Mouse (Mus musculus) kidney, embryonic 15.5 days (tissue): Measurements from ENCODE around the gene Ndrg3. TPM values are rescaled to one million over a fixed set of nuclear protein-coding genes. Genes with fewer than 3 reads are reported as not detected.
"Not testable (repeated sequence)": the region's sequence is repeated elsewhere in the genome, so short reads cannot be mapped to it uniquely, and the experiment has no call there.

Experiments used
- ATAC-seq: fragments of 200-750 bp; cut with Nextera tagmentation; replicated peaks from 2 replicates; pipeline ENCODE4 v1.8.0; 2017; ENCODE audit warnings: moderate TSS enrichment; ENCODE audit not compliant: low FRiP score
- H3K27ac ChIP-seq: fragments of 300-500 bp; sonication (generic); 2 replicates; pipeline ENCODE4 v1.5.1; 2015; ENCODE audit warnings: mild to moderate bottlenecking, inconsistent platforms
- H3K27me3 ChIP-seq: fragments of 300-500 bp; sonication (generic); 2 replicates; pipeline ENCODE4 v1.6.1; 2015; ENCODE audit warnings: inconsistent platforms
- H3K36me3 ChIP-seq: fragments of 300-500 bp; sonication (generic); 2 replicates; pipeline ENCODE4 v1.6.1; 2015; ENCODE audit warnings: inconsistent platforms
- H3K4me1 ChIP-seq: fragments of 300-500 bp; sonication (generic); 2 replicates; pipeline ENCODE4 v1.6.1; 2015; ENCODE audit warnings: inconsistent platforms
- H3K4me2 ChIP-seq: fragments of 300-500 bp; sonication (generic); 2 replicates; pipeline ENCODE4 v1.6.1; 2015; ENCODE audit warnings: moderate library complexity, mild to moderate bottlenecking, inconsistent platforms
- H3K4me3 ChIP-seq: fragments of 300-500 bp; sonication (generic); replicated peaks from 2 replicates; pipeline ENCODE4 v1.5.1; 2015; ENCODE audit warnings: mild to moderate bottlenecking, inconsistent platforms
- H3K9ac ChIP-seq: fragments of 300-500 bp; sonication (generic); 2 replicates; pipeline ENCODE4 v1.6.1; 2015; ENCODE audit warnings: mild to moderate bottlenecking, inconsistent platforms
- H3K9me3 ChIP-seq: fragments of 300-500 bp; sonication (generic); replicated peaks from 2 replicates; pipeline ENCODE4 v1.6.1; 2016; ENCODE audit warnings: inconsistent platforms
- WGBS: fragments of 180-500 bp; shearing (Covaris S2); methylation state at CpG from one replicate; pipeline ENCODE4 v1.1.7; 2015; ENCODE audit warnings: mixed read lengths; 5-methylcytosine and 5-hydroxymethylcytosine counted together
- polyA plus RNA-seq: library from polyadenylated mRNA; unstranded; fragments of >200 nt; fragmentation: Nextera tagmentation; extraction: Ambion mirVana; gene quantifications from 2 replicates; pipeline ENCODE4 v1.2.1, GENCODE M21; 2015

Gene Ndrg3
- polyA plus RNA-seq, 1 experiment from 2014 or later: 49.8 TPM

DNA sequence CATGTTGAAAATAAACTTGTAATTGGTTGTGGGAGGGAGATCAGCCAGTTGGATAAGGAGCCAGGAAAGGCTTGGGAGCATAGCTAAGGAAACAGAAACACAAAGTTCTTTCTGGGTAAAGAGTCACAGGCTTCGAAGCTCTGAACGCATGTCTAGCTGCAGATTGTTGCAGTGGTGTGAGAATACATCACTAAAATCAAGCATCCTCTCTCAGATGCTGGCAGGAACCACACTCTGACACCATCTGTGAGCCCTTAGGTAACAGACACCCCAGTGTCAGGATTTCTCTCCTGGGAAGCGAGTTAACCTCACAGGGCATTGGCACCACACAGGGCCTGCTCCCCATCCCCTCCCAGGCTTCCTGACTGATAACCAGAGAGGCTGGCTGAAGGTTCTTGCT is 76.3 kb downstream of the Ndrg3 start:
- WGBS: 72% methylated on average over 3 of the region's 3 CpGs
- H3K36me3 ChIP-seq: no peaks in the 10 kb centered on the region

DNA sequence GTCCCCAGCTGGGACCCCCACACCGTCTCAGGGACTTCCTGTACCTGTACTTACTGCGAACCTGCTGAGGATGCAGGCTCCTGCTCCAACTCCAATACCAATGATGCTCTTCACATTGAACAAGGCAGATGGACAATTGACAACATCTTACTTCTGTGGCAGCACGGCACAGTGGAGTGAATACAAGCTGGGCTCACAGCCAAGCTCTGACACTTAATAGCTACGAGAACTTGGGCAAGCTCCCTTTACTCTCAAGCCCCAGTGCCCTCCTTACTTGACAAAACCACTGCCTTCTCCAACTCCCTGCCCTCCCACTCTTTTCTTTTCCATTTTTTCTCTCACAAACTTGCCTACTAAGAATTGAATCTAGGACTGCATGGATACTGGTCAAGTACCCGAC is 78.7 kb downstream of the Ndrg3 start:
- Histone ChIP-seq H3K4me2 (no peak overlapping the region), H3K27ac (no peak overlapping the region), H3K36me3 (no peaks in the 10 kb centered on the region), H3K9me3 (no peaks in the 10 kb centered on the region), H3K27me3 (0 out of 2 replicates have a peak, but pooled peaks cover 2% of the 10 kb centered on the region), H3K4me1 (no peaks in the 10 kb centered on the region), H3K9ac (no peak overlapping the region), H3K4me3 (no peak overlapping the region)
- ATAC-seq: no peak
- WGBS: 55% methylated on average over 5 of the region's 5 CpGs

More for the DNA sequence above, 76.3 kb downstream of the Ndrg3 start:
- ATAC-seq: no peak
- Histone ChIP-seq H3K9me3 (no peaks in the 10 kb centered on the region), H3K27ac (no peak overlapping the region), H3K4me2 (no peak overlapping the region), H3K4me1 (no peaks in the 10 kb centered on the region), H3K9ac (no peak overlapping the region), H3K27me3 (0 out of 2 replicates have a peak, but pooled peaks cover 2% of the 10 kb centered on the region), H3K4me3 (no peak overlapping the region)

DNA sequence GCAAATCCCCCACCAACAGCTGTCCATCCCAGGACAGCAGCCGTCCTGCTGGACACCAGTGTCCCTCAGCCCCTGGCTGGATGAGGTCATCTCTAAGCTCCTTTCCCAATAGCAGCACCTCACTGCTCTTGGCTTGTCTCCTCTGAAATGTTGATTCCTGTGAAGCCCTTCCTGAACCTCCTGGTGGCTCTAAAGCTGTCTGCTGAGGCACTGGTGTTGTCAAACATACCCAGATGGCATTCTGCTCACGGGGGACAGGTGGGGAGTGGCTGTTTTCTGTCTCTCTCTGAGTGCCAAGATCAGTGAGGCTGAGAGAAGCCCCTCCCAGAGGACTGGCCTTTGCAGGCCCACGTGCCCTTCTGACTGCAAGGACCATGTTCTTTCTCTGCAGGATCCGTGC is 85.9 kb downstream of the Ndrg3 start:
- not testable (repeated sequence) for H3K9me3 ChIP-seq, H3K4me2 ChIP-seq, H3K4me1 ChIP-seq, H3K36me3 ChIP-seq, ATAC-seq, H3K9ac ChIP-seq, H3K27me3 ChIP-seq, H3K27ac ChIP-seq, H3K4me3 ChIP-seq
- 27% methylated on average over 4 of the region's 4 CpGs for WGBS

DNA sequence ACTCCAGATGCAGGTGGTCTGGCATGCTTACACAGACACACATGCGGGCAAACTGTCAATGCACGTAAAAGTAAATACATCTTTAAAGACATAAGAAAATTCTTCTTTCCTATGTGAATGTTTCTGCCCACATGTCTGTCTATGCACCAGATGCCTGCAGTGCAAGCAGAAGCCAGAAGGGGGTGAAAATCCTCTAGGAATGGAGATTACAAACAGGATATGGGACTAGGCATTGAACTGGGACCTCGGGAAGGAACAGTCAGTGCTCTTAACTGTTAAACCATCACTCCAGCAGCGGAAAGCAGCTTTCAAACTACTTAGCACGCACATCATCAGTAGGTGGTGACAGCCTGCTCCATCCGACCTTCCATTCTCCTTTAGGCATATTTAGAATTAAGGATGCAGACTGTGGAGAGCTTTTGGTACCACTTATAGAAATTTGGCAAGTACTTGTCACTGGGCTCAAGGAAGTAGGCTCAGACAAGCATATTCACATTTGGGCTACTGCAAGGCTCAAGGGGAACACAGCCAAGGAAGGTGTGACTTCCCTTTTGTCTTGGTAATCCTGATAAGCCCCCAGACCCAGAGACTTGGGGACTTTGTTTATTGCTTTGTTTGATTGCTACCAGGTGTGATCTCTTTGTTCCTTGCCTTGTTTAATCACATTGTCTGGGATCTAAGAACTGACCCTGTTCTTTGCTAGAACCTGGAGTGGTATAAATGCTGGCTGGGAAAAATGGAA is 86.7 kb downstream of the Ndrg3 start:
- 20% methylated on average over 6 of the region's 6 CpGs for WGBS
- no peak for ATAC-seq

DNA sequence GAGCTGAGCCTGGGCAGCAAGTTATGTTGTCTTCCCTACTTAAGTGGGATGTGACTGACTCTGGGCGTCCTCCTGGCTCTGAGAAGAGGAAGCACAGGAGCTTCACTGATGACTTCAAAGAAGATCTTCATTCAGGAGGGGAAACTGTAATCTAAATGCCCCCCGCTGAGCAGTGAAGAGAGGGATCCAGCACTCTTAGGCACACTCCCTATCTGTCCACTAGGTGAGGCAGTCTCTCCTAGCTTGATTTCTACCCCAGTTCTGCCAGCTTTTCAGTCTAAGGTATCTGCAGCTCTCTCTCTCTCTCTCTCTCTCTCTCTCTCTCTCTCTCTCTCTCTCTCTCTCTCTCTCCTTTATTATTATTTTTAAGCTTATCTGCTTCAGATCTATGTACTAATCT is 88.5 kb downstream of the Ndrg3 start:
- Histone ChIP-seq H3K27ac (no peak overlapping the region), H3K4me1 (peaks cover 3% of the 10 kb centered on the region; the same call in 1 of the 2 replicates), H3K4me2 (no peak overlapping the region), H3K9me3 (no peaks in the 10 kb centered on the region), H3K9ac (no peak overlapping the region), H3K36me3 (no peaks in the 10 kb centered on the region), H3K4me3 (no peak overlapping the region), H3K27me3 (peaks cover 3% of the 10 kb centered on the region; the same call in 1 of the 2 replicates)
- 49% methylated on average over 2 of the region's 2 CpGs for WGBS
- ATAC-seq: no peak

More for the DNA sequence above, 86.7 kb downstream of the Ndrg3 start:
- no peak overlapping the region for H3K9ac ChIP-seq
- H3K27me3 ChIP-seq: peaks cover 3% of the 10 kb centered on the region; the same call in 1 of the 2 replicates
- peaks cover 3% of the 10 kb centered on the region; the same call in 1 of the 2 replicates for H3K4me1 ChIP-seq
- no peaks in the 10 kb centered on the region for H3K36me3 ChIP-seq
- H3K4me2 ChIP-seq: no peak overlapping the region
- H3K27ac ChIP-seq: no peak overlapping the region
- no peak overlapping the region for H3K4me3 ChIP-seq
- no peaks in the 10 kb centered on the region for H3K9me3 ChIP-seq

DNA sequence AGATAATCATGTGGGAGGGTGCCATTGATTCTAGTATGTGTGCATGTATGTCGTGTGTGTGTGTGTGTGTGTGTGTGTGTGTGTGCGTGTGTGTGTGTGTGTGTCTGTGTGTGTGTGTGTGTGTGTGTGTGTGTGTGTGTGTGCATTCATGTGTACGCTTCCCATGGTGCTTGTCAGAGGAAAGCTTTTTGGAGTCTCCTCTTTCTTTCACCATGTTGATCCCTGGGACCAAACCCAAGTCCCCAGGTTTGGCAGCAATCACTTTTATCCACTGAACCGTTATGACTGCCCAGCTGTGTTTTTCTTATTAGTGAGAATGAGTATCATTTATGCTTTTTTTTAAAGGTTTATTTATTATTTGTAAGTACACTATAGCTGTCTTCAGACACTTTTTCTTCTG is 89.4 kb downstream of the Ndrg3 start:
- 78% methylated on average over 4 of the region's 4 CpGs for WGBS
- not testable (repeated sequence) for ATAC-seq, H3K36me3 ChIP-seq

DNA sequence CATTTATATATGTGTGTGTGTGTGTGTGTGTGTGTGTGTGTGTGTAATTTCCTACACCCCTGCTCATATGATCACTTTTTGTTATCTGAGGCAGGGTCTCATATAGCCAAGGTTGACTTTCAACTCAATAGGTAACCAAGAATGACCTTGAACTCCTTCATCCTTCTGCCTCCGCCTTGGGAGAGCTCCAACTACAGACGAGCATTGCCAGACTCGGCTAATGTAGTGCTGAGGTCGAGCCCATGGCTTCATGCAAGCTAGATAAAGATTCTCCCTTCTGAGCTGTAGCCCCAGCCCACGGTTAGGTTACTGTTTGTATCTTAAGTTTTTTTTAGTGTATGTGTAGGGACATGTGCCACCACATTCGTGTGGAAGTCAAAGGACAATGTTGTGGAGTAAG is 90.0 kb downstream of the Ndrg3 start:
- WGBS: 76% methylated on average over 6 of the region's 6 CpGs
- Histone ChIP-seq H3K36me3 (no peaks in the 10 kb centered on the region), H3K9ac (no peak overlapping the region), H3K9me3 (no peaks in the 10 kb centered on the region), H3K27ac (no peak overlapping the region), H3K27me3 (peaks cover 3% of the 10 kb centered on the region; the same call in 1 of the 2 replicates), H3K4me1 (no peaks in the 10 kb centered on the region), H3K4me2 (no peak overlapping the region), H3K4me3 (no peak overlapping the region)
- no peak for ATAC-seq

More for the DNA sequence above, 89.4 kb downstream of the Ndrg3 start:
- not testable (repeated sequence) for H3K4me3 ChIP-seq, H3K4me2 ChIP-seq, H3K9me3 ChIP-seq, H3K4me1 ChIP-seq, H3K27ac ChIP-seq, H3K9ac ChIP-seq, H3K27me3 ChIP-seq

DNA sequence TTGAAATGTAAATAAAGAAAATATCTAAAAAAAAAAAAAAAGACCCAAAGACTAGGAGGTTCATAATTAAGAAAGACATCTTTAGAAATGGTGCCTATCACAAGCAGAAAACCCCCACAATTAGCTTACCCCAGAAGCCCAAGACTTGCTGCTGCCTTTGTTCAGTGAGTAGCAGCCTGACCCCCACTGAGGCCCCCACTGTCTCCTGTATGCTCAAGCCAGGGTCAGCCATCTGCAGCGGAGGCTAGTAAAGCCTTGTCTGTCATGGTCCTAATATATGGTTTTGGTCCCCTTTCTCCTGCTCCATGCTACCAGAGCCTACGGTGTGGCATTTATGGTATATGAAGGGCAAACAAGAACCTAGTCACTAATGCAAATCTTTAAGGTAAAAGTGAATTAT is 90.5 kb downstream of the Ndrg3 start:
- H3K4me1 ChIP-seq: no peaks in the 10 kb centered on the region
- H3K27ac ChIP-seq: no peak overlapping the region
- H3K27me3 ChIP-seq: peaks cover 3% of the 10 kb centered on the region; the same call in 1 of the 2 replicates
- ATAC-seq: no peak
- H3K9ac ChIP-seq: no peak overlapping the region
- no peak overlapping the region for H3K4me3 ChIP-seq
- 69% methylated on average over 2 of the region's 2 CpGs for WGBS
- no peaks in the 10 kb centered on the region for H3K36me3 ChIP-seq
- no peak overlapping the region for H3K4me2 ChIP-seq
- H3K9me3 ChIP-seq: no peaks in the 10 kb centered on the region

DNA sequence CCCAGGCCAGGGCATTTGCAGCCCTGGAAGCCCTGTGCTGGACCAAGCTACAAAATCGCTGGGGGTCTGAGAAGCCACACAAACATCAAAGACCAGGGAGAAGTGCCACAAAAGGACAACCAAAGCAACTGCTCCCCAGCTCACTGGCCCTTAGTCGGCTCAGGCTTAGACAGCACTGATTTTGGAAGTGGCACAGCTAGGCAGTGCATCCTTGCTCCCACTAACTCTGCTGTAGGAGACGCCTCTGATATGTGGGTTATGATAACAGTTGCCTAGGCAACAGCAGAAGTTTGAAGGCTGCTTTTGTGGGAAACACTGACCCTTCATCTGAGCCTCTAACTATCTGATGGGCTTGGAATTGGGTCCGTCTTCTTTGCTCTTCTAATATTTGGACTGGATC is 92.7 kb downstream of the Ndrg3 start:
- no peaks in the 10 kb centered on the region for H3K36me3 ChIP-seq
- peaks cover 2% of the 10 kb centered on the region; the same call in 1 of the 2 replicates for H3K27me3 ChIP-seq
- no peak for ATAC-seq
- 50% methylated on average over 4 of the region's 4 CpGs for WGBS
- H3K4me1 ChIP-seq: no peaks in the 10 kb centered on the region
- no peaks in the 10 kb centered on the region for H3K9me3 ChIP-seq
- H3K4me3 ChIP-seq: no peak overlapping the region
- H3K9ac ChIP-seq: no peak overlapping the region
- H3K4me2 ChIP-seq: no peak overlapping the region
- no peak overlapping the region for H3K27ac ChIP-seq

DNA sequence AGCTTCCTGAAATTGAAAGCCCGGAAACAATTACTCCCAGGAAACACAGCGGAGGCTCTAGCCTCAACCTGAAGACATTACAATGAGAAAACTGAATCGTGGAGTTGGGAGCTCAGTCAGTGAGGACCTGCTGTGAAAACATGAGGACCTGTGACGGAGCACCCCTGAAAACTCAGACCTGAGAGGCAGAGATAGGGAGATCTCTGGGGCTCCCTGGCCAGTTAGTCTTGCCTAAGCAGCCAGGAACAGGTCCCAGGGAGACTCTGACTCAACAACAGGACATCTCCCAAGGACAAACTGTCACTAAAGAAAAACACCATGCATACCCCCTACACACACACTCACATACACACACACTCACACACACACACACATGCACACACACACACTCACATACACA is 93.5 kb downstream of the Ndrg3 start:
- 54% methylated on average over 4 of the region's 4 CpGs for WGBS
- H3K27ac ChIP-seq: no peak overlapping the region
- H3K4me2 ChIP-seq: no peak overlapping the region
- no peaks in the 10 kb centered on the region for H3K4me1 ChIP-seq
- H3K36me3 ChIP-seq: no peaks in the 10 kb centered on the region
- H3K9me3 ChIP-seq: no peaks in the 10 kb centered on the region
- no peaks in the 10 kb centered on the region for H3K27me3 ChIP-seq
- ATAC-seq: no peak
- H3K4me3 ChIP-seq: no peak overlapping the region
- H3K9ac ChIP-seq: no peak overlapping the region

DNA sequence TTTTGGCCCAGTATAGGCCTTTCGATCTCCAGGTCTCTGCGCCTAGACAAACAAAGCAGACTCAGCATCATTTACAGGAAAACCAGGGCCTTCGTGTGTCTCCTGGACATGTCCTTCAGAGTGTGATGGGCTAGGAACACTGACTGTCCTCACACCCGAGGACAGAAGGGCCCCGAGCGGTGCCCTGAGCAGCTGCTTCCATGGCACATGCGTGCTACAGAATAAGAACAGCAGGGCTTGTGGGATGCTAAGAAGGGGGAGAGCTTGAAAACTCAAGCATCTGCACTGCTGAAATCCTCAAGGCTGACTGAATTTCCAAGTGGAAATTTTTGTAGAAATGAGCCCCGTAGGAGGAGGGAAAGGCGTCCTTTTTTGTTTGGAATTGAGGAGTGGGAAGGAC is 94.8 kb downstream of the Ndrg3 start:
- H3K4me1 ChIP-seq: no peaks in the 10 kb centered on the region
- H3K36me3 ChIP-seq: no peaks in the 10 kb centered on the region
- no peak overlapping the region for H3K4me2 ChIP-seq
- H3K9ac ChIP-seq: no peak overlapping the region
- ATAC-seq: no peak
- no peak overlapping the region for H3K27ac ChIP-seq
- H3K4me3 ChIP-seq: no peak overlapping the region
- H3K9me3 ChIP-seq: no peaks in the 10 kb centered on the region
- no peaks in the 10 kb centered on the region for H3K27me3 ChIP-seq
- WGBS: 87% methylated on average over 9 of the region's 9 CpGs

DNA sequence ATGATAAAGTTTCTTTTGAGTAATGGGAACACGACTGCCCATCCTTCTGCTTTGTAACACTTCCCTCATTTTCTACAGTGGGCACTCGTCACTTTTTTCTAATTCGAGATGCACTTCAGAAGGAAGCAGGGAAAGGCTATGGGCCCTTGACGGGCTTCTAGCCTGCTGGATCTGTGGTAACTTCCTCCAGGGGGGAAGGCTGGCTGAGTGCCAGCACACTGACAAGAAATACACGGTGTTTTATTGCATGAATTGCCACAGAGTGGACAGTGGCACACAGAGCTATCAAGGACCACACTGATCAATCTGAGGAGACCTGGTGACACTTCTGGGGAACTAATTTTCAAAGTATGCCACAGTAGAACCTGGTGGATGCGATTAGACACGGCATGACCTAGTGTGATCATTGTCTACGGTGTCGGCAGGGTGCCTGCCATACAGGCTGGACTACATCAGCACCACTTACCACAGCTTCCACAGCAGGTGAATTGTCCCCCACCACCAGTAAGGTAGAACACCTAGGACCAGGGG is 95.4 kb downstream of the Ndrg3 start:
- no peak overlapping the region for H3K4me2 ChIP-seq
- no peaks in the 10 kb centered on the region for H3K9me3 ChIP-seq
- H3K27ac ChIP-seq: no peak overlapping the region
- no peaks in the 10 kb centered on the region for H3K4me1 ChIP-seq
- H3K27me3 ChIP-seq: no peaks in the 10 kb centered on the region
- no peak overlapping the region for H3K9ac ChIP-seq
- no peak for ATAC-seq
- 69% methylated on average over 9 of the region's 9 CpGs for WGBS
- H3K36me3 ChIP-seq: no peaks in the 10 kb centered on the region
- H3K4me3 ChIP-seq: no peak overlapping the region
